Mouse (Mus musculus) ovary, adult 18-20 months (tissue): Measurements from ENCODE around the gene Srgap2.

ENCODE experiments used
- DNase-seq: peaks from one replicate; pipeline ENCODE4 v3.0.0; 2022; ENCODE audit warnings: low spot score, mixed read lengths

The Srgap2 gene

DNA sequence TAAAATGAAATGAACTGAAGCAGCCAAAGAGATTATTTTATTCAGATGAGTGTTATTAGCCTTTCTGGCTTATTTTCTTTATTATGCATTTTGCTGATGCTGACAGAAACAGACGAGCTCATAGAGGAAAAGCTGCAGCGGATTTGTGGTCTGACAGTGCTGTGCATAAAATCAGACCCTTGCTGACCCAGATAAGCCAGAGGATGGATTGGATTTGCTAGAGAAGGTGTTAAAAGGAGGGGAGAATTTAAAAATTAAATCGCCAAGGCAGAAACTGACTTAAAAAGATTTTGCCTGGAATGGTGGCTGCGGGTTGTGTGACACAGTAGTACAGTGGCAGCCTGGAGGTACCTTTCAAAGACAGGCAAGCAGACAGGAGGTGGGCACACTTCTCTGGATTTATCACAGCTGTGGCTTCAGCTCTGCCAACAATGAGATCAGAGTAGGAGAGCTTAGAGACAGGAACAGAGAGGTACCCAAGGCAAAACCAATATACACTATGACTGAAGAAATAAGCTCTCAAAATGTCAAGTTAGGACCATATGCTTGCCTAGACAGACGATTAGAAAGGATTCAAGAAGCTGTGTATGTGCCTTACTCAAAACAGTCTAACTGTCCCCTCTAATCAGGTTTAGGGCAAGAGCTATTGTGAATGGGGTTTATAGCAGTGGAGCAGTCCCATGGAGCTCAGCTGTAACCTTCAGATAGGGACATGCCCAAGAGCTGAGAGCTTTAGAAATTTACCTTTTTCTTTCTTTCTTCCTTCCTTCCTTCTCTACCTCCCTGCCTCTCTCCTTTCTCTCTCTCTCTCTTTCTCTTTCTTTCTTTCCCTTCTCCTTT, 109.1 kb downstream of the Srgap2 start:
- no peak for DNase-seq

DNA sequence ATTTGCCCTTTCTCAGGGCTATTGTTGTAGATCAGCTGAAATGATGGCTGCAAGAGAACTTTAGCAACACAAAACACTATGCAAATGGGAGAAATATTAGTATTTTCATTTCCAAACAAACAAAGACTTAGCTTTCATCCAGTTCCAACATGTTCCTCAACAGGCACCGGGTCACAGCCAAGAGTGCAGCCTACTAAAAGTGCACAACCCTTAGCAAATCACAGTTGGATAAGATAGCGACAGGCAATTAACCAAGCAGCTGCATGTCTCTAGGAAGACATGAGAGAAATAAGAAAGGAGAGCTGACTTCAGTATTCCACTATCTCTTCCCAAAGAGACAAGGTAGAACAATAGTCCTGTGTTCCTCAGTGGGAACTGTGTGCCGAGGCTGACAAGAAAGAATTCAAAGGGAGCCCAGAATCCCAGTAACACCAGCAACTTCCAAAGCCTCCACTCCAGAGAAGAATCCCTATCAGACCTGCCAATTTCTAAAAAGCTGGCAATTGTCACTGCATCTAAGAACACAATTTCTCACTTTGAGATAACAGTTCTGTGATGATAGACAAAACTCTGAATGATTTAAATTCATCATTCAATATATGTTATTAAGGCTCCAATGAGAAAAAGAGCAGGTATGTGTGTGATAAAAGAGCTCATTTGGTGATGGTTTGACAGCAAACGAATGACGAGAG, 109.9 kb downstream of the Srgap2 start:
- DNase-seq, result no peak

GRCm38 (mm10) chr1:131403567-131403966, 123.6 kb downstream of the Srgap2 start:
- DNase-seq, result no peak

DNA sequence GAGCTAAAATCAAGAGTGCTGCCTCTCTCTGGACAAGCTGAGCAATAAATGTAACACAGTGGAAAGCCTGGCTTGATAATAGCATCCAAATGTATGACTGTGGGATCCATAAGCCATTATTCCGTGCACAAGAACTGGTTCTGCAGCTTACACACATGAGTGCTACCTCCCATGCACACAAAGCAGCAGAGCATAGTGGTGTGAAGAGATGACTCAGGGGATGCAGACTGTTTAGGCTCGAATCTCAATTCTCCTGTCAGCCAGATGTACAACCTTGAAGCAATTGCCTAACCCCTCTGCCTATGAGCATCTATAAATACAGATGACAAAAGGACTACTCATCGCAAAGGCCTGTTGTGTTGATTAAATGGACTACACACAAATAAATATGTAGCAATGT, 126.3 kb downstream of the Srgap2 start:
- DNase-seq, result no peak

DNA sequence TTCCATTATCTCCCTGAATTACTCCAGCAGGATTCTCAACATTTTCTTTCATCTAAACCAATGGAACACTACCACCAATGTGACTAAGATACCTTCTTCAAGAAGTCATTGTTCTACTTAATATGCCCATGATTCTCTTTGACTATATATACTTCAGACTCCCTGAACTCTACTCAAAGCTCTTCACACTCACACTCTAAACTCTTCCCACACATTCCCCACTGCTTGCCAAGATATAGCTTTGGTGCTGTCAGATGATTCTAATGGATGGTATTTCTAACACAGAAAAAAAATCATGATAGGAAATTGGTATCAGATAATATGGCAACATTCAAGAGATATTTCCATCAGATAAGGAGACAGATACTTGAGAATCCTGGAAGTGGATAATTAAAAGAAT, 129.0 kb downstream of the Srgap2 start:
- DNase-seq, result no peak

- DNase-seq, result no peak
Measured at GRCm38 (mm10) chr1:131384406-131384805, 142.7 kb downstream of the Srgap2 start.

GRCm38 (mm10) chr1:131382184-131382583, 145.0 kb downstream of the Srgap2 start:
- DNase-seq, result no peak

DNA sequence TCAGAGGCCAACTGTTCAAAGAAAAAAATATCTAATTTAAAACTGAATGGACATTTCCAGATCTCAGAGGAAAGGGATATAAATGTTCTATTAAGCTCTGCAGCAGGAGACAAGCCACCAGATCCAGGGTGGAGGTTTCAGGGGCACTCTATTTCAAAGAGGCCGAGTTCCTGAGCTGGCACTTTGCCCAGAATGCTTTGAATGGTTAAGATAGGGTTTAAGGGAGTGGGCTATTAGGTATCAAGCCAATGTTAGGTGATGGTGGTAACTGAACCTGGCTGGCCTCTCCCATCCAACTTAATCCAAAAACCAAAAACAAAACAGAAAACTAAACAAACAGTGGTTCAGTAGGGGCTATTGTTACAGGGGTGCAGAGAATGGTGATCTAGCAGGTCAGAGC, 146.9 kb downstream of the Srgap2 start:
- no peak for DNase-seq

DNA sequence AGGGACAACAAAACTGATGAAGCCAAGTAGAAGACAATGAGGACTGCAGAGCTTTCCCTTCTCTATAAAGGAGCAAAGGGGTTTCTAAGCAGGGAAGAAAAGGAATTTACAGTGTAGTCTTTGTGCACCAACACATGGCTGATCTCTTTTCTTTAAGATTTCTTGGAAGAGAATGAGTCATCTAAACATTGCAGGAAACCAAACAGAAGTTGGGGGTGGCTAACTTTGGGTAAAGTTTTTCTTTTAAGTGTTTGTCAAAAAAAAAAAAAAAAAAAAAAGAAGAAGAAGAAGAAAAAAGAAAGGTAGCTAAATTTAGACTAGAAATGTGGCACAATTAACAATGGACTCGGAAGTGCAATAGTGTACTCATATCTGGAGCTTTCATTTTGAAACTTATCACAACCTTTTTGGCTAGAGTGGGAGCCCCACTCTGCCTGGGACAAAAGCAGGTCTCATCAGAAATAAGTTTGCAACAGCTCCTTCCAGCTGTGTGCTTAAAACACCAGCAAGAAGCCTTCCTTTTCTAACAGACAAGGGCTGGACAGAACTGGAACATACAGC, 148.2 kb downstream of the Srgap2 start:
- DNase-seq, result no peak

DNA sequence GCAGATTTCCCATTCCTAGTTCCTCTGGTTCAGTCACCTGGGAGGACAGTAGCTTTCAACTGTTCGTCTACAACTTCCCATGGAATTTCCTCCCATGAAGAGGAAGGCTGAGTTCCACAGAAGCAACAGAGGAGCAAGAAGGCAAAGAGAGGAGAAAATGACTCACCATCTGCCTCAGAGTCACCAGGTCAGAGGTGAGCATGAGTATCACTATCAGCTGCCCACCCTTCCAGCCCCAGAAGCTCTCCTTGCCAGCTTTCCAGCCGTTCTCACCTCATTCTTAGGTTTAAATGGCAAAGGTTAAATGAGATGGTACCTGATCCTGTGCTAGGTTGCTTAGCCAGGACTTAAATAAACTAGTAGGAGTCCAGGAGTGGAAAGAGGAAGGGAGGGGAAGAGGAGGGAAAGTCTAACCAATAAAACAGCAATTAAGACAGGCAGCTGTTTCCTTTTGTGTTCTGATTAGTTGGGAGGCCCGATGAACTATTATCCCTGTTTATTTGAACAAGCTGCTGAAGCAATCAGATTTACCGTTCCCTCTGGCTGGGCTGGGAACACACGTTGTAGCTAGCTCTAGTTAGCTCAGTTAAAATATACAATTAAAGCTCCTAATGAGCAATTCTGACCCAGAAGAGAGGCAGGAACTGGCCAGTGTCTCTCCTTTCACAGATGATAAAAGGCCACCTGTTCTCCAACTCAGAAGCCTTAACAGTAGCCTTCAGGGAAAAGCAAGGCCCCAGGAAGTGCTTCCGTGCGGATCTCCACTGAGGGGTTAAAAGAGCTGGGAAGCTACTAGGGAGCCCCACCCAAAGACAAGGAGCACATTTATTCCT, 148.9 kb downstream of the Srgap2 start:
- no peak for DNase-seq

GRCm38 (mm10) chr1:131365832-131366231, 161.3 kb downstream of the Srgap2 start:
- DNase-seq, result no peak

GRCm38 (mm10) chr1:131364432-131364831, 162.7 kb downstream of the Srgap2 start:
- no peak for DNase-seq

DNA sequence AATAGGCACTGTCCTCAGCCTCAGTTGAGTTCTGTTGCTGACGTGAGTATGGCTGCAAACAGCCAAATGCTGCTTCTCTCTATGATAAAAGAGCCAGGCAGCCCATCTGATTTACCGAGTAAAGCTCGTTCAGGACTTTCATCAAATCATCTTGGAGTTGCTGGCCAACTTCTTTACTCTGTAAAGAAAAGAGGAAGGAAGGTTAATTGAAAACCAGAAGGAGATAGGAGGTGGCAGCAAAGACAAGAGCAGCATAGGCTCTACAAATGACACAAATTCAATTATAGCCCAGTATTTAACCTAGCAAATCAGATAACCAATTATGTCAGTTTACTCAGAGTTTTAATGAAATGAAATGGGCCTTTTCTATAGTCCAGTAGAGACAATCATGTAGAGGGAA, 163.3 kb downstream of the Srgap2 start:
- no peak for DNase-seq

DNA sequence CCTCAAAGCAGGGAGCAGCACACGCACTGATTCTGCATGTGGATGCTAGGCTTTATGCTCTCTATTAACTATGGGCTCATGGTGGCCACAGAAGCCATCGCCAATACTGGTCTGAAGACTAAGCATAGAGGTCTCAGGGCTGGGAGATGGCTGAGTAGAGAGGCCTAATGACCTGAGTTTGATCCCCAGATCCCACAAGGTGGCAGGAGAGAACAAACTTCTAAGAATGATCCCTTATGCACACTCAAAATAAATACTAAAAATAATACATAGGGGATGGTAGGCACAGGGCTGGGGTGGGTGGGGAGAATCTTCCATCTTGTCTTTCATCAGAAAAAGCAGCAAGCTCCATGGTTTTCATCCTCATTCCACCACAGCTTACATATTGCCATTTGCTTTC, 165.1 kb downstream of the Srgap2 start:
- no peak for DNase-seq

- DNase-seq, result no peak
Measured at GRCm38 (mm10) chr1:131360800-131361199, 166.4 kb downstream of the Srgap2 start.

GRCm38 (mm10) chr1:131359609-131360008, 167.5 kb downstream of the Srgap2 start:
- no peak for DNase-seq

- DNase-seq, result no peak
Measured at GRCm38 (mm10) chr1:131357213-131357612, 169.9 kb downstream of the Srgap2 start.

- DNase-seq, result no peak
Measured at GRCm38 (mm10) chr1:131351436-131351835, 175.7 kb downstream of the Srgap2 start.

DNA sequence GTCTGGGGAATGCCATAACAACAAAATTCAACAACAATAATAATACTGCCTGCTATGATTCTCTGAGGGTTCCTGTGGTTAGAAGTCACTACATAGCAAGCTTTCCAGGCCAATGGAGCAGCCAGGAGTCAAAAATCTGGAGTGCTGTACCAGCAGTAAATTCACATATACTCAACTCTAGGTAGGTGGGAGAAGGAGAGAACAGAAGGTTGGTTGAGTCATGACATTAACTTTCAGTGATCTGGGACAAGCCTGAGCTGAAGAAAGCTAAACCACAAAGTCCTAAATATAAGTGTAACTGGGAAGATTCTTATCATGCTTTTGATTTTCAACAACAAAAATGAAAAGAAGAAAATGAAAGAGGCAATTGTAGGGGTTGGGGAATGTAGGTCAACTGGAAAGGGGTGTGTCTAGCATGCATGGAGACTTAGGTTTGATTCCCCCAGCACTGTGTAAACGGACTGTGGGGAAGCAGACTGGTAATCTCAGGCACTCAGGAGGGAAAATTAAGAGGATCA, 177.1 kb downstream of the Srgap2 start:
- DNase-seq, result no peak

GRCm38 (mm10) chr1:131347708-131348107, 179.4 kb downstream of the Srgap2 start:
- DNase-seq, result no peak

DNA sequence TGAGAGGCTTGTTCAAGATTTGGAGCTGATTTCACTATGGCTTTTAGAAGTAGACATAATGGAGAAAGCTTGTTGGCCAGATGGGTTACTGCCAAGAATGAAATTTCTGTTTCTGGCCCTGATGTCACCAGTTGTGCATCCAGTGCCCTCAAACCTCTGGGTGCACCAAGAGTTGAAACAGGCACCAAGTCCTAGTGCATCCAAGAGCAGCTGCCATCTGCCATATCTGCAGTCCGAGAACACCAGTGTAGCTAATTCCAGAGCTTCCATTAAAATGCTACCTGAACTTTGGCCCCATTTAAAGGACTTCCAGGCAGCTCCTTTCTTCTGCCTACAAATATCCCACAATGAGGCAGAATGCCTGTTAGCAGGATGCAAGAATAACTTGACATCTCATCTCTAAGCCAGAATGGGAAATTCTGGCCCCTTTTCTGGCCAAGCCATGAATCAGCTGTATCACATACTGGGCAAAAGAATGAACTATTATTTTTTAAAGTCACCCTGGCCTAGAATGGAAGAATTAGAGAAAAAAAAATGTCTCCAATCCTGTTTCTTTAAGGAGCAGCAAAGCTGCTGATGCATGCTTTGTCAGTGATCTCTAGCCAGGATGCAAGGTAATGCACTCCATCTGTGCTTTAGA, 180.1 kb downstream of the Srgap2 start:
- no peak for DNase-seq
